16 mouse cellular contexts compared by ENCODE assay signal in genomic region chr12:31444827-31445226, GRCm38 (mm10). TPM values are rescaled to one million over a fixed set of nuclear protein-coding genes. Genes with fewer than 3 reads are reported as not detected.
A peak's percentile ranks its signal among the peaks of the same experiment; 100 is the strongest.
DNase-seq lines count a peak whose midpoint lies in the region; ATAC-seq lines count a peak whose summit lies in the region.
"Had no signal": no experiment of that assay in that cellular context is flagged by ENCODE, and none has a peak within 500 bp of the region (broad histone marks: within the 10 kb centered on the region; RNA-seq: fewer than 3 reads in every experiment).

No protein-coding gene starts in this region.

- H3K27ac ChIP-seq in heart, embryonic 15.5 days, result no peak overlapping the region
- H3K27ac ChIP-seq in midbrain, embryonic 13.5 days, result no peak overlapping the region
- H3K27ac ChIP-seq: left cerebral cortex, adult 2 months; liver, embryonic 14.5 days; midbrain, embryonic 12.5 days; neural tube, embryonic 12.5 days had no signal

- no peak for DNase-seq in heart, adult 8-10 months (ENCODE audit: low spot score)
- DNase-seq in left cerebral cortex, postnatal 4 days, result peak; percentile 9
- DNase-seq in left cerebral cortex, adult 9 months (ENCODE audit: low spot score in 2 of 2), result no peak
- DNase-seq in kidney, postnatal 4 days, result peak; percentile 22 to 30
- DNase-seq in lung, postnatal 4 days, result peak; percentile 46 to 49
- no peak for DNase-seq in neural tube, embryonic 10.5 days (ENCODE audit: extremely low spot score, low spot score)
- DNase-seq: cerebellum, adult 18-20 months; spleen, adult 18-20 months had no signal

- no peak overlapping the region for H3K4me3 ChIP-seq in heart, embryonic 15.5 days
- no peak overlapping the region for H3K4me3 ChIP-seq in midbrain, embryonic 13.5 days (replicated peaks)
- H3K4me3 ChIP-seq: left cerebral cortex, adult 2 months had no signal

- H3K4me2 ChIP-seq in heart, embryonic 15.5 days, result peak overlapping the region; percentile 62
- H3K4me2 ChIP-seq in midbrain, embryonic 13.5 days (replicated peaks), result no peak overlapping the region

- no peaks in the 10 kb centered on the region for H3K36me3 ChIP-seq in heart, embryonic 15.5 days
- H3K36me3 ChIP-seq in midbrain, embryonic 13.5 days, result no peaks in the 10 kb centered on the region
- H3K36me3 ChIP-seq: midbrain, embryonic 12.5 days; neural tube, embryonic 12.5 days had no signal

- H3K27me3 ChIP-seq in heart, embryonic 15.5 days, result no peaks in the 10 kb centered on the region
- no peaks in the 10 kb centered on the region for H3K27me3 ChIP-seq in midbrain, embryonic 13.5 days
- H3K27me3 ChIP-seq: midbrain, embryonic 12.5 days; neural tube, embryonic 12.5 days had no signal

- no peaks in the 10 kb centered on the region for H3K9me3 ChIP-seq in heart, embryonic 15.5 days (replicated peaks)
- H3K9me3 ChIP-seq in midbrain, embryonic 13.5 days, result no peaks in the 10 kb centered on the region
- H3K9me3 ChIP-seq: midbrain, embryonic 12.5 days; neural tube, embryonic 12.5 days had no signal

- intact Hi-C loops in left cerebral cortex, postnatal 4 days (cut with DNase I), result no loop called here

- no peak for ATAC-seq in heart, embryonic 15.5 days (replicated peaks; ENCODE audit: insufficient number of reproducible peaks, insufficient read depth, low FRiP score, low read depth)
- ATAC-seq in midbrain, embryonic 13.5 days, result no peak
- ATAC-seq: CD4-positive, CD25-positive, alpha-beta regulatory T cell, adult 4 months had no signal

- H3K4me1 ChIP-seq in heart, embryonic 15.5 days (replicated peaks), result peaks cover 12% of the 10 kb centered on the region
- peaks cover 7% of the 10 kb centered on the region for H3K4me1 ChIP-seq in midbrain, embryonic 13.5 days (replicated peaks)

- no peak overlapping the region for H3K9ac ChIP-seq in heart, embryonic 15.5 days
- H3K9ac ChIP-seq in midbrain, embryonic 13.5 days (replicated peaks), result no peak overlapping the region
- H3K9ac ChIP-seq: liver, embryonic 14.5 days; neural tube, embryonic 12.5 days had no signal

- 56% methylated on average over 6 of the region's 6 CpGs for WGBS in heart, embryonic 15.5 days
- 75% methylated on average over 6 of the region's 6 CpGs for WGBS in midbrain, embryonic 13.5 days

RNA-seq across cellular contexts. Expression of gene Slc26a3, which starts 54.2 kb away (rescaled TPM):
- polyA plus RNA-seq in heart, embryonic 15.5 days (2015; fragmentation: Nextera tagmentation; extraction: Ambion mirVana), result 0.09 TPM in 1 of 2 replicates, not detected in the other
- 1 to 10 TPM; 1.1 to 2.4 (median 1.4) TPM for total RNA-seq in heart, adult 8-10 months (2022)
- total RNA-seq in left cerebral cortex, postnatal 4 days (2021), result under 1 TPM in 1 of 2 experiments, not detected in 1; 0.16 TPM
- polyA plus RNA-seq in midbrain, embryonic 13.5 days (2015; fragmentation: Nextera tagmentation; extraction: Ambion mirVana), result not detected in 2 replicates
- total RNA-seq: gastrocnemius, postnatal 4 days had no signal
- polyA plus RNA-seq: CD4-positive, CD25-positive, alpha-beta regulatory T cell, adult 4 months; midbrain, embryonic 12.5 days; neural tube, embryonic 12.5 days had no signal

RNA-seq across cellular contexts. Expression of gene Cbll1, which starts 54.6 kb away (rescaled TPM):
- polyA plus RNA-seq in heart, embryonic 15.5 days (2015; fragmentation: Nextera tagmentation; extraction: Ambion mirVana), result 7.0 and 10.0 TPM in 2 replicates
- 1 to 10 TPM; 8.9 to 9.9 (median 9.7) TPM for total RNA-seq in heart, adult 8-10 months (2022)
- 10 to 100 TPM; 31.0 to 31.2 TPM for total RNA-seq in left cerebral cortex, postnatal 4 days (2021)
- 18.7 and 19.5 TPM in 2 replicates for polyA plus RNA-seq in midbrain, embryonic 13.5 days (2015; fragmentation: Nextera tagmentation; extraction: Ambion mirVana)

Comparison
In these comparisons a context has a peak if more than half of its experiments do, and no peak if none do; other contexts are left out.
1. DNase-seq: peak in left cerebral cortex, postnatal 4 days (single experiment), kidney, postnatal 4 days (2 of 2) and lung, postnatal 4 days (2 of 2); none in heart, adult 8-10 months (single experiment), left cerebral cortex, adult 9 months (0 of 2) and neural tube, embryonic 10.5 days (single experiment).